21 mouse cellular contexts compared by ENCODE assay signal in genomic region chr2:51473753-51474152, GRCm38 (mm10).
DNase-seq lines count a peak whose midpoint lies in the region; ATAC-seq and TF ChIP-seq lines count a peak whose summit lies in the region.
"Had no signal": no experiment of that assay in that cellular context is flagged by ENCODE, and none has a peak within 500 bp of the region (broad histone marks: within the 10 kb centered on the region; RNA-seq: fewer than 3 reads in every experiment).

No protein-coding gene starts in this region.

- ATAC-seq in forebrain, postnatal 0 days: peak; percentile 48; the same call in 1 of the 2 replicates
- no peak for ATAC-seq in forebrain, embryonic 13.5 days
- 0 out of 2 replicates have a peak, but pooled peaks have one; percentile 73 for ATAC-seq in midbrain, embryonic 15.5 days (replicated peaks)
- no peak for ATAC-seq in midbrain, embryonic 11.5 days (ENCODE audit: low FRiP score)
- no peak for ATAC-seq in embryonic facial prominence, embryonic 14.5 days (ENCODE audit: low read depth)
- ATAC-seq in neural tube, embryonic 15.5 days (ENCODE audit: low FRiP score): peak; percentile 82
- ATAC-seq: forebrain, embryonic 15.5 days; liver, embryonic 12.5 days had no signal

- no peaks in the 10 kb centered on the region for H3K4me1 ChIP-seq in forebrain, postnatal 0 days (ENCODE audit: insufficient read depth)
- no peaks in the 10 kb centered on the region for H3K4me1 ChIP-seq in forebrain, embryonic 13.5 days
- H3K4me1 ChIP-seq in midbrain, embryonic 15.5 days: 0 out of 2 replicates have a peak, but pooled peaks cover 3% of the 10 kb centered on the region
- H3K4me1 ChIP-seq in midbrain, embryonic 11.5 days (ENCODE audit: control insufficient read depth, insufficient read depth, low read length): no peaks in the 10 kb centered on the region
- H3K4me1 ChIP-seq in embryonic facial prominence, embryonic 14.5 days (ENCODE audit: control insufficient read depth, insufficient read depth, low read length): no peaks in the 10 kb centered on the region
- 0 out of 2 replicates have a peak, but pooled peaks cover 4% of the 10 kb centered on the region for H3K4me1 ChIP-seq in neural tube, embryonic 15.5 days
- H3K4me1 ChIP-seq: forebrain, embryonic 15.5 days; heart, embryonic 12.5 days; liver, embryonic 12.5 days; midbrain, embryonic 12.5 days had no signal

- TF ChIP-seq CTCF in forebrain, postnatal 0 days (IDR thresholded peaks at IDR 0.05; ENCODE audit: low read depth): no peak

- peak; percentile 20 for DNase-seq in forebrain, postnatal 0 days
- no peak for DNase-seq in midbrain, embryonic 11.5 days (ENCODE audit: low spot score, missing footprints)
- peak; percentile 47 for DNase-seq in embryonic facial prominence, embryonic 14.5 days (ENCODE audit: low spot score)
- DNase-seq in layer of hippocampus, adult 9-10 months (ENCODE audit: low spot score): no peak
- DNase-seq: adrenal gland, postnatal 36 days; cerebellum, adult 8-10 months; heart, postnatal 14 days; kidney, adult 18-20 months; kidney, postnatal 14 days; lung, adult 2 months; lung, postnatal 36 days; right cerebral cortex, postnatal 4 days had no signal

- no peak overlapping the region for H3K27ac ChIP-seq in forebrain, postnatal 0 days (ENCODE audit: low read depth, low read length)
- no peak overlapping the region for H3K27ac ChIP-seq in forebrain, embryonic 13.5 days
- H3K27ac ChIP-seq in midbrain, embryonic 15.5 days: no peak overlapping the region
- no peak overlapping the region for H3K27ac ChIP-seq in midbrain, embryonic 11.5 days (ENCODE audit: low read depth, low read length)
- H3K27ac ChIP-seq in embryonic facial prominence, embryonic 14.5 days (replicated peaks; ENCODE audit: low read depth, low read length): no peak overlapping the region
- no peak overlapping the region for H3K27ac ChIP-seq in neural tube, embryonic 15.5 days (replicated peaks)
- H3K27ac ChIP-seq: forebrain, embryonic 15.5 days; layer of hippocampus, adult 2 months; liver, embryonic 12.5 days; midbrain, embryonic 12.5 days had no signal

- no peaks in the 10 kb centered on the region for H3K9me3 ChIP-seq in forebrain, postnatal 0 days (ENCODE audit: low read length)
- no peaks in the 10 kb centered on the region for H3K9me3 ChIP-seq in forebrain, embryonic 13.5 days (replicated peaks)
- H3K9me3 ChIP-seq in midbrain, embryonic 15.5 days: no peaks in the 10 kb centered on the region
- H3K9me3 ChIP-seq in midbrain, embryonic 11.5 days (ENCODE audit: control insufficient read depth, low read length): no peaks in the 10 kb centered on the region
- H3K9me3 ChIP-seq in embryonic facial prominence, embryonic 14.5 days (ENCODE audit: control insufficient read depth, low read length): no peaks in the 10 kb centered on the region
- no peaks in the 10 kb centered on the region for H3K9me3 ChIP-seq in neural tube, embryonic 15.5 days (replicated peaks)
- H3K9me3 ChIP-seq: forebrain, embryonic 15.5 days; liver, embryonic 12.5 days; midbrain, embryonic 12.5 days had no signal

- no peak overlapping the region for H3K4me2 ChIP-seq in forebrain, postnatal 0 days (ENCODE audit: low read depth)
- H3K4me2 ChIP-seq in forebrain, embryonic 13.5 days: no peak overlapping the region
- no peak overlapping the region for H3K4me2 ChIP-seq in midbrain, embryonic 15.5 days
- no peak overlapping the region for H3K4me2 ChIP-seq in midbrain, embryonic 11.5 days
- H3K4me2 ChIP-seq in embryonic facial prominence, embryonic 14.5 days (ENCODE audit: low read depth, low read length): no peak overlapping the region
- no peak overlapping the region for H3K4me2 ChIP-seq in neural tube, embryonic 15.5 days
- H3K4me2 ChIP-seq: forebrain, embryonic 15.5 days; heart, embryonic 12.5 days; liver, embryonic 12.5 days; midbrain, embryonic 12.5 days had no signal

- no peak overlapping the region for H3K4me3 ChIP-seq in forebrain, postnatal 0 days (ENCODE audit: low read depth, low read length)
- H3K4me3 ChIP-seq in forebrain, embryonic 13.5 days: no peak overlapping the region
- no peak overlapping the region for H3K4me3 ChIP-seq in midbrain, embryonic 15.5 days
- H3K4me3 ChIP-seq in midbrain, embryonic 11.5 days (ENCODE audit: low read depth, low read length): no peak overlapping the region
- no peak overlapping the region for H3K4me3 ChIP-seq in embryonic facial prominence, embryonic 14.5 days (ENCODE audit: low read depth, low read length)
- no peak overlapping the region for H3K4me3 ChIP-seq in neural tube, embryonic 15.5 days (replicated peaks)
- H3K4me3 ChIP-seq: forebrain, embryonic 15.5 days; heart, embryonic 12.5 days; layer of hippocampus, adult 2 months; liver, embryonic 12.5 days; midbrain, embryonic 12.5 days had no signal

- WGBS in forebrain, postnatal 0 days: 55% methylated on average over 2 of the region's 2 CpGs
- WGBS in forebrain, embryonic 13.5 days: 74% methylated on average over 2 of the region's 2 CpGs
- 56% methylated on average over 2 of the region's 2 CpGs for WGBS in midbrain, embryonic 15.5 days
- 88% methylated on average over 2 of the region's 2 CpGs for WGBS in midbrain, embryonic 11.5 days
- 48% methylated on average over 2 of the region's 2 CpGs for WGBS in embryonic facial prominence, embryonic 14.5 days
- WGBS in neural tube, embryonic 15.5 days: 43% methylated on average over 2 of the region's 2 CpGs

- no peaks in the 10 kb centered on the region for H3K36me3 ChIP-seq in forebrain, postnatal 0 days (ENCODE audit: insufficient read depth)
- H3K36me3 ChIP-seq in forebrain, embryonic 13.5 days (ENCODE audit: poor library complexity, severe bottlenecking): no peaks in the 10 kb centered on the region
- no peaks in the 10 kb centered on the region for H3K36me3 ChIP-seq in midbrain, embryonic 15.5 days (replicated peaks)
- H3K36me3 ChIP-seq in midbrain, embryonic 11.5 days (ENCODE audit: control insufficient read depth, insufficient read depth, low read length): no peaks in the 10 kb centered on the region
- H3K36me3 ChIP-seq in embryonic facial prominence, embryonic 14.5 days (ENCODE audit: control insufficient read depth, insufficient read depth, low read length): no peaks in the 10 kb centered on the region
- no peaks in the 10 kb centered on the region for H3K36me3 ChIP-seq in neural tube, embryonic 15.5 days
- H3K36me3 ChIP-seq: forebrain, embryonic 15.5 days; heart, embryonic 12.5 days; liver, embryonic 12.5 days; midbrain, embryonic 12.5 days had no signal

- H3K27me3 ChIP-seq in forebrain, postnatal 0 days (ENCODE audit: insufficient read depth, low read length): no peaks in the 10 kb centered on the region
- H3K27me3 ChIP-seq in forebrain, embryonic 13.5 days: no peaks in the 10 kb centered on the region
- no peaks in the 10 kb centered on the region for H3K27me3 ChIP-seq in midbrain, embryonic 15.5 days (replicated peaks)
- no peaks in the 10 kb centered on the region for H3K27me3 ChIP-seq in midbrain, embryonic 11.5 days (ENCODE audit: control insufficient read depth, insufficient read depth, low read length)
- H3K27me3 ChIP-seq in embryonic facial prominence, embryonic 14.5 days (replicated peaks; ENCODE audit: control insufficient read depth, insufficient read depth, low read length): no peaks in the 10 kb centered on the region
- H3K27me3 ChIP-seq in neural tube, embryonic 15.5 days (replicated peaks): no peaks in the 10 kb centered on the region
- H3K27me3 ChIP-seq: CH12.LX; forebrain, embryonic 15.5 days; liver, embryonic 12.5 days; midbrain, embryonic 12.5 days had no signal

- no peak overlapping the region for H3K9ac ChIP-seq in forebrain, postnatal 0 days
- H3K9ac ChIP-seq in forebrain, embryonic 13.5 days: no peak overlapping the region
- no peak overlapping the region for H3K9ac ChIP-seq in midbrain, embryonic 15.5 days
- no peak overlapping the region for H3K9ac ChIP-seq in midbrain, embryonic 11.5 days (ENCODE audit: low read length)
- H3K9ac ChIP-seq in embryonic facial prominence, embryonic 14.5 days (ENCODE audit: low read depth, low read length): no peak overlapping the region
- no peak overlapping the region for H3K9ac ChIP-seq in neural tube, embryonic 15.5 days (replicated peaks)
- H3K9ac ChIP-seq: forebrain, embryonic 15.5 days; heart, embryonic 12.5 days; liver, embryonic 12.5 days; midbrain, embryonic 12.5 days had no signal

Comparison
In these comparisons a context has a peak if more than half of its experiments do, and no peak if none do; other contexts are left out.
1. ATAC-seq: peak in forebrain, postnatal 0 days (single experiment), midbrain, embryonic 15.5 days (single experiment) and neural tube, embryonic 15.5 days (single experiment); none in forebrain, embryonic 13.5 days (single experiment), midbrain, embryonic 11.5 days (single experiment) and embryonic facial prominence, embryonic 14.5 days (single experiment).
2. DNase-seq: peak in forebrain, postnatal 0 days (single experiment) and embryonic facial prominence, embryonic 14.5 days (single experiment); none in midbrain, embryonic 11.5 days (single experiment) and layer of hippocampus, adult 9-10 months (single experiment).